Mouse (Mus musculus) right cerebral cortex, adult 2 months (tissue): Measurements from ENCODE around the gene 4930402F06Rik.

Experiments
- DNase-seq, 2 experiments: peaks; one replicate each; pipeline ENCODE4 v3.0.0; 2021 to 2022; ENCODE audit warnings: low spot score in 2 of 2

4930402F06Rik gene

DNA sequence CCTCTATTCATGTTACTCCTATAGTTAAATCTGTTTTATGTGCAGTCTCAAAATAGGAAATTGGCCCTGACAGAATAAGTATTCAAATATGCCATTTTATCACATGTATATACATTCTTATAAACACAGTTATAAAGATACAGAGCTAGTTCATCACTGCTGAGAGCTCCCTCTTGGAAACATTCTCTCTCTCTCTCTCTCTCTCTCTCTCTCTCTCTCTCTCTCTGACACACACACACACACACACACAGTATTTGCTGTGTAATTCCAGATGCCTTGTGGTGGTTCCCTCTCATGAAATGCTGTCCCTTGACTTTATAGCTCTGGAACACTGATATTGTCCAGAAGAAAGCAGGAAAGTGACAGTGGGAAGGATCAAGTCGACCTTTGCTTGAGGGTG, 58.9 kb downstream of the 4930402F06Rik start:
- no peak for DNase-seq

DNA sequence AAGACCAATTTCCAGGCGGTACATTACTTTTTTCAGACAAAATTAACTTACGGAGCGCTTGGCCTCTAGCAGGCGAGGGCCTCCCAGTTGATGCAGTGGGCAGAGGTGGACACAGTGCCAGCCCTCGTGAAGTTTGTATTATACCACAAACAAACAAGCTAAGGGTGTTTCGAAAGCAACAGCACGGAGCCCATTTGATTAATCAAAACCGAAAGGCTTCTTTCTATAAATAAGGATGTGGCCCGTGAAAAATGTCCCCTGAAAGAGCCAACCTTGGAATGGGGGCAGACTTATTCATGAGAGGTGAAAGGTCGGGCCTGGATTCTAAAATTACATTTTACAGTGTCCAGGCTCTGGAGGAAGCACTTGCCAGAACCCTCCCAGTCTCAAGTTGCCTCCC, 59.6 kb downstream of the 4930402F06Rik start:
- DNase-seq, result no peak

GRCm38 (mm10) chr2:35336388-35337280, 60.3 kb downstream of the 4930402F06Rik start, which contains the start of gene Stom:
Stom (minus strand) TSS chr2:35336976.
- DNase-seq, result peak; percentile 95 to 97

DNA sequence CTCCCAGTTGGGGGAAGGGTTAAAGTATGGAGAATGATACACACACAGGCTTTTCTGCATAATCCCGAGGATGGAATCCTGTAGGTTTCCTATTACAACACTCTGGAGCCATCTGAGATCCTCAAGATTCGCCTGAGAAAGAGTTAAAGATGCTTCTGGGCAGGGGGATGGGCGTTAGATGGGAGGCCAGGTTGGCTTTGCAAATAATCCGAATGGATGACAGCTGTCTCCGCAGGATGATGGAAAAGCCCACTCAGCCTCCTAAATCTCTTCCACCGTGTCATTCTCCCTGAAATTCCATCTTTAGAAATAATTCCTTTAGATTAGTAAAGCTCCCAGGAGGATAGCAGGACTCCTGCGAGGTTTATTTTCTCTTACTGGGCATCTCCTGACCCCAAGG, 61.4 kb downstream of the 4930402F06Rik start:
- no peak for DNase-seq

GRCm38 (mm10) chr2:35333670-35334069, 63.3 kb downstream of the 4930402F06Rik start:
- no peak for DNase-seq

DNA sequence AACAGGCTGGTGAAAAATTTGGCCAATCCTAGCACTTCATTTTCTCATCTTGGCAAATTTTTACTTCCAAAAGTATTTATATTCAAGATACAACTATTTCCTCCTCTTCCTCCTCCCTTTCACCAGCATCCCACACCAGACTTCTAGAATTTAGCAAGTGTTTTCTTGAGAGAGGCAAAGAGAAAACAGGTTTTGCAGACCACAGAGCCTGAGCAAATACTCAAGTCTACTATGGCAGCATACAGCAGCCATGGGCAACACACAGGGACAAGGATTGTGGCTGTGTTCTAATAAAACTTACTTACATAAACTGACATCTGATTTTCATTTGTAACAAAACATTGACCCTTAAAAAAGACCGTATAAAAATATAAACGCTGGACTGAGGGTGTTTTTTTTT, 65.8 kb downstream of the 4930402F06Rik start:
- no peak for DNase-seq

- DNase-seq, result no peak
Measured at GRCm38 (mm10) chr2:35329061-35329460, 67.9 kb downstream of the 4930402F06Rik start.

- DNase-seq, result no peak
Measured at GRCm38 (mm10) chr2:35328064-35328792, 68.7 kb downstream of the 4930402F06Rik start.

DNA sequence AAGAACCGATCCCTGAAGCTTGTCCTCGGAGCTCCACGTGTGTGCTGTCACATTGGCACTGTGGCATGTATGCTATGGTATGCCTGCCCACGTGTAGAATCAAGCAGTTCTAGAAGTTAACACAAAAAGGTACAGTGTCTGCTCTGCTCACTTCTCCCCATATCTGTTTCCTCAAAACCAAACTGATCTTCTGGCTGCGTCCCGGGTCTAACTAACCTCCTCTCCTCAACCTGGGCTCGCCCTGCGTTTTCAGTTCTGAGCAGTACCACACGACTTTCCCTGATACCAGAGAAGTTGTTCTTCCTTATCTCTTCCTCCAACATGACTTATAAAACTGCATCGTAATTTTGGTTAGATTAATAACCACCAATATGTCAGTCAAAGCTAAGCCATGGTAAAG, 69.4 kb downstream of the 4930402F06Rik start:
- no peak for DNase-seq

DNA sequence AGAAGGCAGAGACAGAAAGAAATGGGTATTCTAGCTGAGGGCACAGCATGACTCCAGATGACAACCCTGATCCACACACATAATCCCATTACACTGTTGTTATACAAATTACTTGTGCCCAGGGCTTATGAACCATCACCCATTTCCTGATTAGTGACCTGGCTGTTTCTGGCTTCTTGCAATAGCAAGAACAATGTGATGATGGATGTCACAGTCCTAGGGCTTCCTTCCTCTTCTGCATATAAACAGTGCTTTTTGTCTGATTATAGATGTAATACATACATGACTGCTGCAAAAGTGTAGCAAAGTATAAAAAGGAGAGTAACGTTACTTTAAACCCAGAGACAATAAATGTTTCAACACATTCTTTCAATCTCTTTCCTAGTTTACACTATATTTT, 70.0 kb downstream of the 4930402F06Rik start:
- DNase-seq, result no peak

DNA sequence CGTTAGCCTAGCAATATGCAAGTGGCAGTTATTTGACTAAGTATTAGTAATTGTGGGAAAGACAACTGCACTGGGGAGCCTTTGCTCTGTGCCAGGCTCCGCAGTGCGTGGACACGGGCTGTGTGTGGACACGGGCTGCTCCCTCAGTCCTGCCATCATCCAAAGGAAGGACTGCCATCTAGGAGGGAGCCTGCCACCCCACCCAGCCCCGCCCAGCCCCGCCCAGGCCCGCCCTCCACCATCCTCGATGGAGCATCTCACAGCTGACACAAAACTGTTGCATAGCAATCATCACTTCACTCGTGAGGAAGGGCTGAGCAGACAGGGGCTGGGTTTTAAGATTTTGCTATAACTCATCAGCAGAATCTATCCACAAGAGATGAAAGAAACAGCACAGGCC, 71.0 kb downstream of the 4930402F06Rik start:
- no peak for DNase-seq
